8 mouse cellular contexts compared by ENCODE assay signal in the genomic region with DNA sequence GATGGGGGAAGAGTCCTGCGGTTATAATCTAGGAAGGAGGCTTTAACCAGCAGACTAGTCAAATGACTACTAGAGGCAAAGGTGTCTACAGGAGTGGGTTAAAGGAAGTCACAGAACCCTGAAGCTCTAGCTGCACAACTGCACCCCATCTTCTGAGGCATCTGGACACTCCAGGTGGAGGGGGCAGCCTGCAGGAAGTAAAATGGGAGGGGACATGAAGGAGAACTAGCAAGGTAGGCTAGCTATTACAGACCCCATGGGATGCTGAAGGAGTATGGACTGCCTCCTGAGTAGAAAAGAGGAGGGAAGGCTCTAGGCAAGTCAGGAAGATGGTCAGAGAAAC. TPM values are rescaled to one million over a fixed set of nuclear protein-coding genes. Genes with fewer than 3 reads are reported as not detected.
A peak's percentile ranks its signal among the peaks of the same experiment; 100 is the strongest.
DNase-seq lines count a peak whose midpoint lies in the region; ATAC-seq and TF ChIP-seq lines count a peak whose summit lies in the region.

No protein-coding gene starts in this region.

- 93% methylated on average over 1 of the region's 1 CpGs for WGBS in heart, embryonic 13.5 days
- WGBS in embryonic facial prominence, embryonic 10.5 days: 87% methylated on average over 1 of the region's 1 CpGs
- WGBS in forebrain, embryonic 16.5 days: 89% methylated on average over 1 of the region's 1 CpGs
- 71% methylated on average over 1 of the region's 1 CpGs for WGBS in limb, embryonic 14.5 days

- no peaks in the 10 kb centered on the region for H3K9me3 ChIP-seq in heart, embryonic 13.5 days
- no peaks in the 10 kb centered on the region for H3K9me3 ChIP-seq in embryonic facial prominence, embryonic 10.5 days
- no peaks in the 10 kb centered on the region for H3K9me3 ChIP-seq in forebrain, embryonic 16.5 days (ENCODE audit: control insufficient read depth, low read length)
- no peaks in the 10 kb centered on the region for H3K9me3 ChIP-seq in limb, embryonic 14.5 days (ENCODE audit: control insufficient read depth, low read length)

- H3K9ac ChIP-seq in heart, embryonic 13.5 days: peak overlapping the region; percentile 66
- H3K9ac ChIP-seq in forebrain, embryonic 16.5 days (replicated peaks; ENCODE audit: low read depth, low read length): no peak overlapping the region
- 0 out of 2 replicates have a peak overlapping the region, but pooled peaks have one; percentile 7 for H3K9ac ChIP-seq in limb, embryonic 14.5 days (ENCODE audit: low read depth, low read length, severe bottlenecking)

- H3K27me3 ChIP-seq in heart, embryonic 13.5 days (replicated peaks): no peaks in the 10 kb centered on the region
- no peaks in the 10 kb centered on the region for H3K27me3 ChIP-seq in embryonic facial prominence, embryonic 10.5 days (replicated peaks; ENCODE audit: low read depth, poor library complexity, severe bottlenecking)
- no peaks in the 10 kb centered on the region for H3K27me3 ChIP-seq in forebrain, embryonic 16.5 days (replicated peaks; ENCODE audit: control insufficient read depth, insufficient read depth, low read length)
- no peaks in the 10 kb centered on the region for H3K27me3 ChIP-seq in limb, embryonic 14.5 days (ENCODE audit: control insufficient read depth, insufficient read depth, low read length)

- H3K4me2 ChIP-seq in heart, embryonic 13.5 days: no peak overlapping the region
- H3K4me2 ChIP-seq in forebrain, embryonic 16.5 days (ENCODE audit: low read length): no peak overlapping the region
- no peak overlapping the region for H3K4me2 ChIP-seq in limb, embryonic 14.5 days (replicated peaks; ENCODE audit: low read depth, low read length, severe bottlenecking)

- intact Hi-C loops in heart, postnatal 25 days (cut with DNase I): loop anchor here (5.0 kb wide), 2 partner anchors 79 to 99 kb away; a partner anchor contains a TSS

- no peak for TF ChIP-seq POLR2A in limb, embryonic 14.5 days (IDR thresholded peaks at IDR 0.05; ENCODE audit: borderline replicate concordance, extremely low read depth, insufficient read depth, insufficient read length)

- DNase-seq in heart, postnatal 25 days (ENCODE audit: low spot score): no peak
- no peak for DNase-seq in embryonic facial prominence, embryonic 10.5 days (ENCODE audit: low spot score)
- no peak for DNase-seq in limb, embryonic 14.5 days (ENCODE audit: low spot score)
- no peak for DNase-seq in urinary bladder, adult 18-20 months (ENCODE audit: low spot score in 2 of 2)
- no peak for DNase-seq in adipocyte (ENCODE audit: low spot score)
- DNase-seq in layer of hippocampus, postnatal 10 days (ENCODE audit: low spot score in 2 of 2): no peak

- H3K4me1 ChIP-seq in heart, embryonic 13.5 days: peaks cover 62% of the 10 kb centered on the region
- peaks cover 53% of the 10 kb centered on the region for H3K4me1 ChIP-seq in embryonic facial prominence, embryonic 10.5 days
- peaks cover 27% of the 10 kb centered on the region for H3K4me1 ChIP-seq in forebrain, embryonic 16.5 days (replicated peaks; ENCODE audit: control insufficient read depth, insufficient read depth, low read length)
- H3K4me1 ChIP-seq in limb, embryonic 14.5 days (ENCODE audit: control insufficient read depth, insufficient read depth, low read length): peaks cover 8% of the 10 kb centered on the region

- ATAC-seq in heart, embryonic 13.5 days (ENCODE audit: extremely low read depth, insufficient number of reproducible peaks, low FRiP score, low TSS enrichment): no peak
- ATAC-seq in forebrain, embryonic 16.5 days: no peak
- no peak for ATAC-seq in limb, embryonic 14.5 days (ENCODE audit: low FRiP score, low read depth)

- no peaks in the 10 kb centered on the region for H3K36me3 ChIP-seq in heart, embryonic 13.5 days
- H3K36me3 ChIP-seq in embryonic facial prominence, embryonic 10.5 days (replicated peaks): no peaks in the 10 kb centered on the region
- 0 out of 2 replicates have a peak, but pooled peaks cover 5% of the 10 kb centered on the region for H3K36me3 ChIP-seq in forebrain, embryonic 16.5 days (ENCODE audit: control insufficient read depth, insufficient read depth)
- H3K36me3 ChIP-seq in limb, embryonic 14.5 days (ENCODE audit: control insufficient read depth, insufficient read depth, low read length): no peaks in the 10 kb centered on the region

- no peak overlapping the region for H3K4me3 ChIP-seq in heart, embryonic 13.5 days
- no peak overlapping the region for H3K4me3 ChIP-seq in embryonic facial prominence, embryonic 10.5 days
- H3K4me3 ChIP-seq in forebrain, embryonic 16.5 days (replicated peaks; ENCODE audit: low read length): no peak overlapping the region
- no peak overlapping the region for H3K4me3 ChIP-seq in limb, embryonic 14.5 days (replicated peaks; ENCODE audit: low read length)

- peak overlapping the region; percentile 75 for H3K27ac ChIP-seq in heart, embryonic 13.5 days (replicated peaks)
- H3K27ac ChIP-seq in embryonic facial prominence, embryonic 10.5 days (replicated peaks): peak overlapping the region; percentile 78
- H3K27ac ChIP-seq in forebrain, embryonic 16.5 days (ENCODE audit: low read length): peak overlapping the region; percentile 29
- H3K27ac ChIP-seq in limb, embryonic 14.5 days (replicated peaks; ENCODE audit: low read depth, low read length): no peak overlapping the region

RNA-seq across cellular contexts. Expression of a gene that starts 55.3 kb away (rescaled TPM):
- 3.7 and 3.9 TPM in 2 replicates for polyA plus RNA-seq in heart, embryonic 13.5 days (2015; fragmentation: Nextera tagmentation; extraction: Ambion mirVana)
- 1 to 10 TPM; 4.1 to 5.8 TPM for total RNA-seq in heart, postnatal 25 days (2021)
- polyA plus RNA-seq in embryonic facial prominence, embryonic 10.5 days (2016; fragmentation: Nextera tagmentation; extraction: Ambion mirVana): 4.8 and 5.5 TPM in 2 replicates
- 44.8 and 50.4 TPM in 2 replicates for polyA plus RNA-seq in forebrain, embryonic 16.5 days (2015; fragmentation: Nextera tagmentation; extraction: Ambion mirVana)
- polyA plus RNA-seq in limb, embryonic 14.5 days (2012; rRNA removed): 5.4 and 6.4 TPM in 2 replicates
- 3.5 and 4.7 TPM in 2 replicates for polyA plus RNA-seq in limb, embryonic 14.5 days (2014; fragmentation: Nextera tagmentation; extraction: Ambion mirVana)
- total RNA-seq in layer of hippocampus, postnatal 10 days (2021): 10 to 100 TPM; 69.3 to 78.0 TPM
